Mouse (Mus musculus): Measurements from ENCODE around the gene Snupn. TPM values are rescaled to one million over a fixed set of nuclear protein-coding genes. Genes with fewer than 3 reads are reported as not detected.
A peak's percentile ranks its signal among the peaks of the same experiment; 100 is the strongest.
"Not testable (repeated sequence)": the region's sequence is repeated elsewhere in the genome, so short reads cannot be mapped to it uniquely, and the experiment has no call there.

The Snupn gene
- not detected in 2 replicates for polyA plus RNA-seq (2012; ENCODE audit: insufficient read depth, insufficient read length, low replicate concordance, missing spikeins)

GRCm38 (mm10) chr9:56950414-56951400 is at the start of gene Snupn:
Snupn (plus strand) TSS chr9:56950878.
- H3K4me1 ChIP-seq (ENCODE audit: control insufficient read depth, insufficient read depth, low read length), result no peaks in the 10 kb centered on the region; the same call in 1 of the 2 replicates
- peak within 1 kb of the TSS; percentile 52 for H3K4me3 ChIP-seq (ENCODE audit: insufficient read depth, low read depth, low read length)
- WGBS, result under 1% methylated on average over 50 of the region's 50 CpGs
- H3K27ac ChIP-seq (ENCODE audit: insufficient read depth, low read depth, low read length), result peak within 1 kb of the TSS; percentile 73
- TF ChIP-seq CTCF (IDR thresholded peaks at IDR 0.05; ENCODE audit: insufficient read depth, low read depth, low read length), result no peak
- peak; percentile 82 for TF ChIP-seq POLR2A (IDR thresholded peaks at IDR 0.05; ENCODE audit: insufficient read depth, low read depth, low read length)

- TF ChIP-seq POLR2A (IDR thresholded peaks at IDR 0.05; ENCODE audit: insufficient read depth, low read depth, low read length), result no peak
- TF ChIP-seq CTCF (IDR thresholded peaks at IDR 0.05; ENCODE audit: insufficient read depth, low read depth, low read length), result no peak
- H3K27ac ChIP-seq (ENCODE audit: insufficient read depth, low read depth, low read length), result no peak overlapping the region
- 78% methylated on average over 8 of the region's 8 CpGs for WGBS
- no peaks in the 10 kb centered on the region for H3K4me1 ChIP-seq (ENCODE audit: control insufficient read depth, insufficient read depth, low read length)
- no peak overlapping the region for H3K4me3 ChIP-seq (ENCODE audit: insufficient read depth, low read depth, low read length)
These were observed 49.5 kb upstream of the Snupn start for GRCm38 (mm10) chr9:56901187-56901586.

GRCm38 (mm10) chr9:56903662-56904061 is 47.0 kb upstream of the Snupn start:
- no peak overlapping the region for H3K4me3 ChIP-seq (ENCODE audit: insufficient read depth, low read depth, low read length)
- 84% methylated on average over 3 of the region's 3 CpGs for WGBS
- H3K27ac ChIP-seq (ENCODE audit: insufficient read depth, low read depth, low read length), result no peak overlapping the region
- H3K4me1 ChIP-seq (ENCODE audit: control insufficient read depth, insufficient read depth, low read length), result 0 out of 2 replicates have a peak, but pooled peaks cover 4% of the 10 kb centered on the region
- TF ChIP-seq CTCF (IDR thresholded peaks at IDR 0.05; ENCODE audit: insufficient read depth, low read depth, low read length), result no peak
- TF ChIP-seq POLR2A (IDR thresholded peaks at IDR 0.05; ENCODE audit: insufficient read depth, low read depth, low read length), result no peak

- 80% methylated on average over 9 of the region's 9 CpGs for WGBS
- no peak for TF ChIP-seq CTCF (IDR thresholded peaks at IDR 0.05; ENCODE audit: insufficient read depth, low read depth, low read length)
- TF ChIP-seq POLR2A (IDR thresholded peaks at IDR 0.05; ENCODE audit: insufficient read depth, low read depth, low read length), result no peak
- H3K27ac ChIP-seq (ENCODE audit: insufficient read depth, low read depth, low read length), result no peak overlapping the region
- H3K4me1 ChIP-seq (ENCODE audit: control insufficient read depth, insufficient read depth, low read length), result 0 out of 2 replicates have a peak, but pooled peaks cover 4% of the 10 kb centered on the region
- no peak overlapping the region for H3K4me3 ChIP-seq (ENCODE audit: insufficient read depth, low read depth, low read length)
These were observed 43.1 kb upstream of the Snupn start for GRCm38 (mm10) chr9:56907549-56907948.

- not testable (repeated sequence) for H3K27ac ChIP-seq (ENCODE audit: insufficient read depth, low read depth, low read length); H3K4me3 ChIP-seq (ENCODE audit: insufficient read depth, low read depth, low read length); H3K4me1 ChIP-seq (ENCODE audit: control insufficient read depth, insufficient read depth, low read length)
- 62% methylated on average over 4 of the region's 4 CpGs for WGBS
These were observed 40.7 kb upstream of the Snupn start for GRCm38 (mm10) chr9:56909991-56910390.

- TF ChIP-seq CTCF (IDR thresholded peaks at IDR 0.05; ENCODE audit: insufficient read depth, low read depth, low read length) (no peak), POLR2A (IDR thresholded peaks at IDR 0.05; ENCODE audit: insufficient read depth, low read depth, low read length) (no peak)
- H3K27ac ChIP-seq (ENCODE audit: insufficient read depth, low read depth, low read length), result no peak overlapping the region
- 78% methylated on average over 1 of the region's 1 CpGs for WGBS
- 0 out of 2 replicates have a peak, but pooled peaks cover 4% of the 10 kb centered on the region for H3K4me1 ChIP-seq (ENCODE audit: control insufficient read depth, insufficient read depth, low read length)
- H3K4me3 ChIP-seq (ENCODE audit: insufficient read depth, low read depth, low read length), result no peak overlapping the region
These were observed 39.7 kb upstream of the Snupn start for GRCm38 (mm10) chr9:56911017-56911416.

GRCm38 (mm10) chr9:56913991-56914390 is 36.7 kb upstream of the Snupn start:
- no peak overlapping the region for H3K27ac ChIP-seq (ENCODE audit: insufficient read depth, low read depth, low read length)
- TF ChIP-seq CTCF (IDR thresholded peaks at IDR 0.05; ENCODE audit: insufficient read depth, low read depth, low read length) (no peak), POLR2A (IDR thresholded peaks at IDR 0.05; ENCODE audit: insufficient read depth, low read depth, low read length) (no peak)
- WGBS, result 91% methylated on average over 9 of the region's 9 CpGs
- no peaks in the 10 kb centered on the region for H3K4me1 ChIP-seq (ENCODE audit: control insufficient read depth, insufficient read depth, low read length)
- H3K4me3 ChIP-seq (ENCODE audit: insufficient read depth, low read depth, low read length), result no peak overlapping the region

GRCm38 (mm10) chr9:56915116-56915515 is 35.6 kb upstream of the Snupn start:
- no peaks in the 10 kb centered on the region for H3K4me1 ChIP-seq (ENCODE audit: control insufficient read depth, insufficient read depth, low read length)
- 94% methylated on average over 1 of the region's 1 CpGs for WGBS
- TF ChIP-seq CTCF (IDR thresholded peaks at IDR 0.05; ENCODE audit: insufficient read depth, low read depth, low read length) (no peak), POLR2A (IDR thresholded peaks at IDR 0.05; ENCODE audit: insufficient read depth, low read depth, low read length) (no peak)
- H3K4me3 ChIP-seq (ENCODE audit: insufficient read depth, low read depth, low read length), result no peak overlapping the region
- no peak overlapping the region for H3K27ac ChIP-seq (ENCODE audit: insufficient read depth, low read depth, low read length)

GRCm38 (mm10) chr9:56915695-56916410 is 34.8 kb upstream of the Snupn start:
- 78% methylated on average over 5 of the region's 5 CpGs for WGBS
- no peak for TF ChIP-seq POLR2A (IDR thresholded peaks at IDR 0.05; ENCODE audit: insufficient read depth, low read depth, low read length)
- TF ChIP-seq CTCF (IDR thresholded peaks at IDR 0.05; ENCODE audit: insufficient read depth, low read depth, low read length), result no peak
- H3K27ac ChIP-seq (ENCODE audit: insufficient read depth, low read depth, low read length), result no peak overlapping the region
- no peak overlapping the region for H3K4me3 ChIP-seq (ENCODE audit: insufficient read depth, low read depth, low read length)
- no peaks in the 10 kb centered on the region for H3K4me1 ChIP-seq (ENCODE audit: control insufficient read depth, insufficient read depth, low read length)
